8 mouse cellular contexts compared by ENCODE assay signal in the genomic region with DNA sequence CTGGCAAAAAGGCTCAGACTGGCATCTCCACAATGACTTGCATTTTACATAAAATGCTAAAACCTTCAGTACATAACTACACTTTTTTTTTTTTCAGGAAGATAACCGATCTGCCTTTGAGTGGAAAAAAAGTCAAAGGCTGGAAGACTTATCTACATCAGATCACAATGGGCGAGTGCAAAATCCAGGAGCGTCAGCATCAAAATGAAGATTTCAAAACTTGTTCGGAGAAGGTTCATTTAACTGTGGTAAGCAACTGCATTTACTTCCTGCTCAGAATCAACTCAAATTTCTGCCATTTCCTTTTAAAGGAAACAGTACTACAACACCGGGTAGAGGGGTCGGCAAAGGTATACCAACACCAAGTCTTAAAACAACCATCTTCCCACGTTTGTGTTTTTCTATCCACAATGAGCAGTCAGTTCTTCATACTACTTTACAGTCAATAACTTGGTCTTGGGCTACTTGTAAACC. TPM values are rescaled to one million over a fixed set of nuclear protein-coding genes. Genes with fewer than 3 reads are reported as not detected.
A peak's percentile ranks its signal among the peaks of the same experiment; 100 is the strongest.
DNase-seq lines count a peak whose midpoint lies in the region; ATAC-seq lines count a peak whose summit lies in the region.

No protein-coding gene starts in this region.

- H3K4me2 ChIP-seq in liver, embryonic 13.5 days: peak overlapping the region; percentile 78

- peak overlapping the region; percentile 100 for H3K9ac ChIP-seq in liver, embryonic 13.5 days

- H3K9me3 ChIP-seq in erythroblast, embryonic 14.5 days (ENCODE audit: control insufficient read depth, low read length): no peaks in the 10 kb centered on the region
- H3K9me3 ChIP-seq in liver, embryonic 13.5 days (replicated peaks): no peaks in the 10 kb centered on the region

- H3K36me3 ChIP-seq in erythroblast, embryonic 14.5 days (ENCODE audit: control insufficient read depth): peaks cover 82% of the 10 kb centered on the region
- peaks cover 25% of the 10 kb centered on the region for H3K36me3 ChIP-seq in liver, embryonic 13.5 days

- ATAC-seq in erythroblast, adult 5-6 weeks (replicated peaks; ENCODE audit: low FRiP score, poor library complexity, severe bottlenecking): no peak
- ATAC-seq in liver, embryonic 13.5 days (ENCODE audit: low read depth): no peak
- no peak for ATAC-seq in cerebellum, adult (ENCODE audit: insufficient number of reproducible peaks, low FRiP score, low TSS enrichment)

- peak; percentile 20 for DNase-seq in thymus, postnatal 14 days
- DNase-seq in thymus, adult 18-20 months: no peak
- no peak for DNase-seq in liver, embryonic 13.5 days
- no peak for DNase-seq in ovary, postnatal 14 days (ENCODE audit: low spot score)
- no peak for DNase-seq in right cerebral cortex, adult 2 months (ENCODE audit: low spot score in 2 of 2)

- no peaks in the 10 kb centered on the region for H3K27me3 ChIP-seq in erythroblast, embryonic 14.5 days (ENCODE audit: control insufficient read depth)
- no peaks in the 10 kb centered on the region for H3K27me3 ChIP-seq in liver, embryonic 13.5 days

- 2% methylated on average over 7 of the region's 7 CpGs for WGBS in liver, embryonic 13.5 days (ENCODE audit: insufficient replicate concordance)

- peaks cover 54% of the 10 kb centered on the region for H3K4me1 ChIP-seq in erythroblast, embryonic 14.5 days (ENCODE audit: control insufficient read depth)
- peaks cover 51% of the 10 kb centered on the region for H3K4me1 ChIP-seq in liver, embryonic 13.5 days (replicated peaks)

- H3K4me3 ChIP-seq in erythroblast, embryonic 14.5 days (replicated peaks): peak overlapping the region; percentile 68
- H3K4me3 ChIP-seq in liver, embryonic 13.5 days (replicated peaks): peak overlapping the region; percentile 100

- H3K27ac ChIP-seq in liver, embryonic 13.5 days: peak overlapping the region; percentile 100

RNA-seq across cellular contexts. Expression of a gene that starts 1.8 kb away (rescaled TPM):
- 10.5 and 13.1 TPM in 2 replicates for polyA plus RNA-seq in erythroblast, embryonic 14.5 days (2012)
- total RNA-seq in erythroblast, adult 5-6 weeks (2015; ENCODE audit: low replicate concordance): 150 and 159 TPM in 2 replicates
- total RNA-seq in erythroblast, adult 5-6 weeks (2017; ENCODE audit: low replicate concordance): 179 and 325 TPM in 2 replicates
- 57.8 and 62.1 TPM in 2 replicates for polyA plus RNA-seq in liver, embryonic 13.5 days (2015; fragmentation: Nextera tagmentation; extraction: Ambion mirVana)

RNA-seq across cellular contexts. Expression of a gene that starts 11.1 kb away (rescaled TPM):
- polyA plus RNA-seq in erythroblast, embryonic 14.5 days (2012): 1.1 and 1.2 TPM in 2 replicates
- 2.3 and 4.8 TPM in 2 replicates for total RNA-seq in erythroblast, adult 5-6 weeks (2015; ENCODE audit: low replicate concordance)
- total RNA-seq in erythroblast, adult 5-6 weeks (2017; ENCODE audit: low replicate concordance): 0.94 and 3.6 TPM in 2 replicates
- 3.4 and 5.2 TPM in 2 replicates for polyA plus RNA-seq in liver, embryonic 13.5 days (2015; fragmentation: Nextera tagmentation; extraction: Ambion mirVana)

RNA-seq across cellular contexts. Expression of a gene that starts 11.3 kb away (rescaled TPM):
- polyA plus RNA-seq in erythroblast, embryonic 14.5 days (2012): 0.11 and 0.14 TPM in 2 replicates
- 0.63 and 0.96 TPM in 2 replicates for total RNA-seq in erythroblast, adult 5-6 weeks (2015; ENCODE audit: low replicate concordance)
- 1.2 and 2.6 TPM in 2 replicates for total RNA-seq in erythroblast, adult 5-6 weeks (2017; ENCODE audit: low replicate concordance)
- polyA plus RNA-seq in liver, embryonic 13.5 days (2015; fragmentation: Nextera tagmentation; extraction: Ambion mirVana): 2.3 and 2.5 TPM in 2 replicates

RNA-seq across cellular contexts. Expression of a gene that starts 40.0 kb away (rescaled TPM):
- 45.7 and 48.5 TPM in 2 replicates for polyA plus RNA-seq in erythroblast, embryonic 14.5 days (2012)
- 897 and 1,040 TPM in 2 replicates for total RNA-seq in erythroblast, adult 5-6 weeks (2015; ENCODE audit: low replicate concordance)
- 707 and 838 TPM in 2 replicates for total RNA-seq in erythroblast, adult 5-6 weeks (2017; ENCODE audit: low replicate concordance)
- polyA plus RNA-seq in liver, embryonic 13.5 days (2015; fragmentation: Nextera tagmentation; extraction: Ambion mirVana): 184 and 190 TPM in 2 replicates

RNA-seq across cellular contexts. Expression of a gene that starts 47.3 kb away (rescaled TPM):
- 0.20 and 0.47 TPM in 2 replicates for polyA plus RNA-seq in erythroblast, embryonic 14.5 days (2012)
- total RNA-seq in erythroblast, adult 5-6 weeks (2015; ENCODE audit: low replicate concordance): 1.5 and 6.5 TPM in 2 replicates
- 3.7 and 9.1 TPM in 2 replicates for total RNA-seq in erythroblast, adult 5-6 weeks (2017; ENCODE audit: low replicate concordance)
- 53.5 and 54.9 TPM in 2 replicates for polyA plus RNA-seq in liver, embryonic 13.5 days (2015; fragmentation: Nextera tagmentation; extraction: Ambion mirVana)
